Mouse (Mus musculus): ENCODE results near the gene Ethe1. TPM values are rescaled to one million over a fixed set of nuclear protein-coding genes. Genes with fewer than 3 reads are reported as not detected.
A peak's percentile ranks its signal among the peaks of the same experiment; 100 is the strongest.
"Not testable (repeated sequence)": the region's sequence is repeated elsewhere in the genome, so short reads cannot be mapped to it uniquely, and the experiment has no call there.

Ethe1 gene
- polyA plus RNA-seq, 1 experiment from 2014 or later, result 21.9 TPM

GRCm38 (mm10) chr7:24605561-24605960, 18.2 kb downstream of the Ethe1 start:
- Histone ChIP-seq H3K36me3 (no peaks in the 10 kb centered on the region; the same call in none of the 2 replicates), H3K27ac (replicated peaks) (no peak overlapping the region), H3K27me3 (peaks cover 23% of the 10 kb centered on the region), H3K4me1 (replicated peaks) (peaks cover 4% of the 10 kb centered on the region), H3K4me2 (no peak overlapping the region), H3K9ac (no peak overlapping the region), H3K9me3 (no peaks in the 10 kb centered on the region), H3K4me3 (no peak overlapping the region)
- ATAC-seq (ENCODE audit: low read depth), result no peak
- WGBS, result 88% methylated on average over 7 of the region's 7 CpGs

DNA sequence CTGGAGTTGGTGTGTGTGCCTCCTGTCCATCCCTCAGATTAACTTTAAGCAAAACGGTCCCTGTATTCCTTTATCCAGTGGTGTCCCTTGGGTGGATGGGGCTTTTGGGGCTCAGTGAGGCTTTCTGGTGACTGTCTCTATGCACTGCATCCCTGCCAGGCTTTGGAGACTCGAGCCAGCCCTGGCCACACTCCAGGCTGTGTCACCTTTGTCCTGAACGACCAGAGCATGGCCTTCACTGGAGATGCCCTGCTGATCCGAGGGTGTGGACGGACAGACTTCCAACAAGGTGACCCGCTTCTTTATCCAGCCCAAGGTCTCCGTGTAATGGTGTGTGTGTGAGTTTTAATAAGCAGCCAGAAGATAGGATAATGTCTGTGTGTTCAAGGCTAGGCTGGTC, 18.7 kb downstream of the Ethe1 start:
- H3K36me3 ChIP-seq, result no peaks in the 10 kb centered on the region; the same call in none of the 2 replicates

GRCm38 (mm10) chr7:24608017-24608416, 20.7 kb downstream of the Ethe1 start:
- Histone ChIP-seq H3K27ac (replicated peaks) (no peak overlapping the region), H3K4me2 (no peak overlapping the region), H3K4me3 (no peak overlapping the region), H3K27me3 (peaks cover 48% of the 10 kb centered on the region), H3K4me1 (replicated peaks) (peaks cover 21% of the 10 kb centered on the region), H3K9me3 (no peaks in the 10 kb centered on the region), H3K36me3 (no peaks in the 10 kb centered on the region; the same call in none of the 2 replicates), H3K9ac (no peak overlapping the region)
- WGBS, result 56% methylated on average over 6 of the region's 6 CpGs
- ATAC-seq (ENCODE audit: low read depth), result peak; percentile 69

More for the DNA sequence above, 18.7 kb downstream of the Ethe1 start:
- H3K27ac ChIP-seq (replicated peaks), result no peak overlapping the region
- H3K4me1 ChIP-seq (replicated peaks), result peaks cover 9% of the 10 kb centered on the region
- no peak overlapping the region for H3K4me2 ChIP-seq
- no peak overlapping the region for H3K4me3 ChIP-seq
- no peak for ATAC-seq (ENCODE audit: low read depth)
- no peak overlapping the region for H3K9ac ChIP-seq
- peaks cover 28% of the 10 kb centered on the region for H3K27me3 ChIP-seq
- H3K9me3 ChIP-seq, result no peaks in the 10 kb centered on the region
- 85% methylated on average over 7 of the region's 7 CpGs for WGBS

DNA sequence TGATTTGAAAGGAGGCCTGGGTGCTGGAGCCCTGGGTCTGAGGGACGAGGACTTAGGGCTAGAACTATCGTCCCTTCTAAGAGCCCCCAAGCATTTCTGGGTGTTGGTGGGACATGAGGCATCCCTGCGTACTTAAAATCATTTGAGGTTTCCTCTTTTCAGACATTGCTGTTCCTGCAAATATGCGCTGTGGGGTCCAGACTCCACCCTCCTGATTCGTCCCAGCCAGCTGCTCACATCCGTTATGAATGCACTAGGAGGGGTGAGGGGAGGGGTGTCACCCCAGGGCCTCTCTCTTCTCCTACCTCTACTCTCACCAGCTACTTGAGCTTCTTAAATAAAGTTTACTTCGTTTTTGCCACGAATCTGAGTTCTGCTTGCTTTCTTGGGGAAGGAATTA, 21.2 kb downstream of the Ethe1 start:
- H3K27me3 ChIP-seq, result peaks cover 53% of the 10 kb centered on the region
- no peaks in the 10 kb centered on the region; the same call in none of the 2 replicates for H3K36me3 ChIP-seq
- H3K4me3 ChIP-seq, result no peak overlapping the region
- H3K9ac ChIP-seq, result no peak overlapping the region
- no peak overlapping the region for H3K27ac ChIP-seq (replicated peaks)
- H3K9me3 ChIP-seq, result no peaks in the 10 kb centered on the region
- peaks cover 21% of the 10 kb centered on the region for H3K4me1 ChIP-seq (replicated peaks)
- H3K4me2 ChIP-seq, result no peak overlapping the region
- 73% methylated on average over 8 of the region's 8 CpGs for WGBS
- no peak for ATAC-seq (ENCODE audit: low read depth)

DNA sequence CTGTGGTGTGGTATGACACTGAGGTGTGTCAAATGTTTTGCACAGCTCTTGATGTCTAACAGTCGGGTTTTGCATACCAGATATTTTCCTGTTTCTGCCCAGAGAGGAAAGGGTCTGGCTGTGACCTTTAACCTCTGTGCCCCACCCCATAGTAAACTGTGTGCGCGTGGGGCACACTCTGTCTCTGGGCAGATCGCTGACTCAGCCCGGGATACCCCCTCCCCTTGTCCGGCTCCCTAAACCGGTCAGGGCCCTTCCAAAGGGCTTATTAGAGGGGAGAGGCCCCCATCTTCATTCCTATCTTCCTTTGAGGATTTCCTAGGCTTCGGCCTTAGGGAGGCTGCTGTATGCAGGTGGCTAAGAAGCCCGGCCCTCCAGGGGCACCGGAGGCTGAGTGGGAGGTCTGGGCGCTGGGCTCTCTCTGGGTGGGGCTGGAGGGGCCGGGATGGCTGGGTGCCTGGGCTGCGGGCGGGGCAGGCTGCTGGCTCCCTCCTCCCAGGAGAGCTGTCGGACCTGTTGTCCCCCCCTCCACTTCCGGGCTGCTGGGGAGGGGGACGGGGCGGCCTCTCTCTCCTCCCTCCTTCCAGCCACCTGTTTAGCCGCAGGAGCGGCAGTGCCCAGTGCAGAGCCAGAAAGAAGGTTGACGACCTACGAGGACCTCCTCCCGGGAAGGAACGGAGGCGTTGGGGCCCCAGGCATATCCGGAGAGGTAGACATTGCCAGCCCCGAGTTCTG, 23.0 kb downstream of the Ethe1 start, which contains the start of gene Phldb3:
TSS of gene Phldb3 (plus strand) at position 620 of the 735 bp plus-strand sequence.
- peak within 1 kb of the TSS; percentile 45 for H3K4me2 ChIP-seq
- peak; percentile 24; the same call in 1 of the 2 replicates for ATAC-seq (ENCODE audit: low read depth)
- 2% methylated on average over 27 of the region's 27 CpGs for WGBS
- peaks cover 21% of the 10 kb centered on the region for H3K4me1 ChIP-seq (replicated peaks)
- no peaks in the 10 kb centered on the region for H3K9me3 ChIP-seq
- no peaks in the 10 kb centered on the region; the same call in none of the 2 replicates for H3K36me3 ChIP-seq
- no peak within 1 kb of the TSS for H3K27ac ChIP-seq (replicated peaks)
- peak within 1 kb of the TSS; percentile 27; the same call in 1 of the 2 replicates for H3K9ac ChIP-seq
- H3K4me3 ChIP-seq, result peak within 1 kb of the TSS; percentile 29
- H3K27me3 ChIP-seq, result peaks cover 63% of the 10 kb centered on the region

DNA sequence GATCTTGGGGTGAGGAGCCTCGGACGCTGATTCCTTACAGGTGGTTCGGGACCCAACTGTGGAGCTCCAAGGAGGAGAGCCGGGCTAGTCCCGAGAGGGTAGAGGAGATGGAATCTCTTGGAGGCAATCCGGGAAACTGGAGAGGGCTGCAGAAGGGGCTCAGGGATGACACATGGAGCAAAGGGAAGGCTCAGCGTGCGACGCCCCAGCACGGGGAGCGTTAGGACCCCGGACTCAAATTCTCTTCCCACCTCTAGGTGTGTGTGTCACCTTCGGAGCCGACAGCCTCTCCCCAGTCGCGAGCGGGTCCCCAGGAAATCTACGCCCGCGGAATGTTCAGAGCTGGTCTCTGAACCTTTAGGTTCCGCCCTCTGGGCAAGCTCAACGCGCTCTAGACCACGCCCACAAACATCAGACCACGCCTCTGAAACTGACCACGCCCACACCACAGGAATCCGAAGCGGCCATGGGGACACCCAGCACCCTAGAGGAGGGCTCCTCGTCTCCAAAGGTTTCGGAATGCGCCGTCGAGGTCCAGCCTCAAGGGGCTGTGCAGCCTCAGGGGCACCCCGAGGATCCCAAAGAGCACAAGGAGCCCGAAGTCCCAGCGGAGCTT, 23.6 kb downstream of the Ethe1 start:
- Histone ChIP-seq H3K4me2 (peak overlapping the region; percentile 45), H3K36me3 (no peaks in the 10 kb centered on the region; the same call in none of the 2 replicates), H3K27me3 (peaks cover 63% of the 10 kb centered on the region), H3K9me3 (no peaks in the 10 kb centered on the region), H3K4me1 (replicated peaks) (peaks cover 21% of the 10 kb centered on the region), H3K4me3 (peak overlapping the region; percentile 29), H3K27ac (replicated peaks) (no peak overlapping the region), H3K9ac (no peak overlapping the region)
- ATAC-seq (ENCODE audit: low read depth), result peak; percentile 19; the same call in 1 of the 2 replicates
- under 1% methylated on average over 36 of the region's 36 CpGs for WGBS

DNA sequence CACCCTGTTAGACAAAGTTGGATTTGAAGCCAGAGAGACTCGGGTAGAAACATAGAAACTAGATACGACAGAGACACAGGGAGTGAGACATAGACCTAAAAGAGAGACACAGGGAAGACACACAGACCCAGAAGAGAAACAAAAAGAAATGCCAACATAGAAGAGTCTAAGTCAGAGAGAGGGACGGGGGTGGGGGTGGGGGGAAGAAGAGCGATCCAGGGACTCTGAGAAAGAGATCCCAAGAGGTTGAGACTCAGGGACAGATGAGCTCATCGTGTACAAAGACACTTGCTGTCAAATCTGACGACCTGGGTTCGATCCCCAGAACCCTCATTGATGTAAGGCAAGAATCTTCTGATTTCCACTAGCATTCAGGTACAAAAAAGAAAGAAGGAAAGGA, 24.4 kb downstream of the Ethe1 start:
- no peak for ATAC-seq (ENCODE audit: low read depth)
- no peaks in the 10 kb centered on the region; the same call in none of the 2 replicates for H3K36me3 ChIP-seq
- H3K9ac ChIP-seq, result no peak overlapping the region
- WGBS, result 13% methylated on average over 7 of the region's 7 CpGs
- peak overlapping the region; percentile 45 for H3K4me2 ChIP-seq
- H3K4me3 ChIP-seq, result peak overlapping the region; percentile 29; the same call in 1 of the 2 replicates
- H3K9me3 ChIP-seq, result no peaks in the 10 kb centered on the region
- no peak overlapping the region for H3K27ac ChIP-seq (replicated peaks)
- peaks cover 65% of the 10 kb centered on the region for H3K27me3 ChIP-seq
- peaks cover 21% of the 10 kb centered on the region for H3K4me1 ChIP-seq (replicated peaks)

- Histone ChIP-seq H3K4me2 (peak overlapping the region; percentile 10; the same call in 1 of the 2 replicates), H3K9ac (no peak overlapping the region), H3K4me3 (0 out of 2 replicates have a peak overlapping the region, but pooled peaks have one; percentile 15), H3K36me3 (no peaks in the 10 kb centered on the region; the same call in 1 of the 2 replicates), H3K4me1 (replicated peaks) (peaks cover 21% of the 10 kb centered on the region), H3K27me3 (peaks cover 65% of the 10 kb centered on the region), H3K9me3 (no peaks in the 10 kb centered on the region), H3K27ac (replicated peaks) (no peak overlapping the region)
- WGBS, result 2% methylated on average over 27 of the region's 27 CpGs
- no peak for ATAC-seq (ENCODE audit: low read depth)
Measured at GRCm38 (mm10) chr7:24612308-24612910, 25.1 kb downstream of the Ethe1 start.

DNA sequence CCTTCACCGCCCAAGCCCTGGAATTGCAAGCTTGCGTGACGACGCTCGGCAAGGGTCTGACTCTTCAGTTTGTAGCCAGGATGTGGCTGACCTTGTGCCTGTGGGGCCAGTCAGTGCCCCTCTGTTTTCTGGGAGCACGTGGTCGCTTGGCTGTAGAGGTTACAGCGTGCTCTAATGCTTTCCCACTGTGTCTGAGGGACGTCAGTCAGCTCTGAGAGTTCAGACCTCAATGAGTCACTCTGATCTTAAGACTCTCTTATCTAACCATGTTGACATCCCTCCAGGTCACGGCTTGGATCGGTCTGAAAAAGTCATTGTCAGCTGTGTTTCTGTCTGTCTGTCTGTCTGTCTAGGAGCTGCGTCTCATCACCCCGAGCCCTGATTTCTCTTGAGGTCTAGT, 27.5 kb downstream of the Ethe1 start:
- Histone ChIP-seq H3K9ac (no peak overlapping the region), H3K36me3 (no peaks in the 10 kb centered on the region), H3K4me3 (no peak overlapping the region), H3K9me3 (no peaks in the 10 kb centered on the region), H3K4me2 (no peak overlapping the region), H3K27ac (replicated peaks) (no peak overlapping the region), H3K27me3 (peaks cover 49% of the 10 kb centered on the region), H3K4me1 (replicated peaks) (peaks cover 21% of the 10 kb centered on the region)
- WGBS, result 76% methylated on average over 13 of the region's 13 CpGs
- no peak for ATAC-seq (ENCODE audit: low read depth)

GRCm38 (mm10) chr7:24617763-24618162, 30.4 kb downstream of the Ethe1 start:
- Histone ChIP-seq H3K27me3 (peaks cover 19% of the 10 kb centered on the region), H3K4me2 (no peak overlapping the region), H3K4me1 (replicated peaks) (peaks cover under 1% of the 10 kb centered on the region), H3K36me3 (no peaks in the 10 kb centered on the region), H3K9ac (no peak overlapping the region), H3K27ac (replicated peaks) (no peak overlapping the region), H3K4me3 (no peak overlapping the region), H3K9me3 (no peaks in the 10 kb centered on the region)
- ATAC-seq (ENCODE audit: low read depth), result no peak
- WGBS, result 82% methylated on average over 8 of the region's 8 CpGs

GRCm38 (mm10) chr7:24618374-24618773, 31.0 kb downstream of the Ethe1 start:
- H3K4me2 ChIP-seq; ATAC-seq (ENCODE audit: low read depth); H3K27ac ChIP-seq (replicated peaks); H3K4me3 ChIP-seq; H3K9me3 ChIP-seq; H3K36me3 ChIP-seq; H3K4me1 ChIP-seq (replicated peaks); H3K9ac ChIP-seq: not testable (repeated sequence)
- peaks cover 13% of the 10 kb centered on the region for H3K27me3 ChIP-seq
- 87% methylated on average over 8 of the region's 8 CpGs for WGBS
